Mouse (Mus musculus) CH12.LX (cell line): Measurements from ENCODE around the gene Ccdc159. TPM values are rescaled to one million over a fixed set of nuclear protein-coding genes. Genes with fewer than 3 reads are reported as not detected.

ENCODE experiments used
- DNase-seq: peaks from one replicate; pipeline ENCODE4 v3.0.0-alpha.2; 2013; ENCODE audit errors: extremely low read depth
- H3K27ac ChIP-seq: 2 replicates; pipeline ENCODE4 v1.5.1; 2012; ENCODE audit warnings: low read depth, mild to moderate bottlenecking, control low read depth, moderate library complexity; ENCODE audit not compliant: insufficient read depth
- H3K27me3 ChIP-seq: replicated peaks from 2 replicates; pipeline ENCODE3; 2012; ENCODE audit warnings: inconsistent platforms
- H3K36me3 ChIP-seq, 2 experiments: replicated peaks in 1 of 2; 2 replicates each; pipeline versions ENCODE3 to v1.6.1; 2012; ENCODE audit warnings: inconsistent platforms in 1 of 2, low read length in 1 of 2, mild to moderate bottlenecking in 1 of 2, mixed read lengths in 1 of 2, moderate library complexity in 1 of 2; ENCODE audit not compliant: control insufficient read depth in 1 of 2, insufficient read depth in 1 of 2
- H3K4me1 ChIP-seq, 2 experiments: 2 replicates each; pipeline ENCODE4 v1.6.1; 2012; ENCODE audit warnings: inconsistent platforms in 1 of 2, moderate library complexity in 1 of 2; ENCODE audit not compliant: insufficient read depth in 2 of 2, control insufficient read depth in 1 of 2
- H3K4me2 ChIP-seq: 2 replicates; pipeline ENCODE4 v1.6.1; 2012; ENCODE audit warnings: low read depth, mild to moderate bottlenecking, control low read depth; ENCODE audit not compliant: poor library complexity, insufficient read depth, severe bottlenecking
- H3K4me3 ChIP-seq, 3 experiments: fragments of 150-350 bp in 1 of 3; sonication (generic) in 1 of 3; replicated peaks in 1 of 3; 2 replicates each; pipeline versions ENCODE3 to v1.5.1; 2011 to 2012; ENCODE audit warnings: low read depth in 2 of 3, low read length in 2 of 3, mild to moderate bottlenecking in 2 of 3, moderate library complexity in 2 of 3, control low read depth in 1 of 3, improper control_type of control experiment in 1 of 3, inconsistent platforms in 1 of 3, mixed read lengths in 1 of 3; ENCODE audit not compliant: poor library complexity in 1 of 3
- H3K79me2 ChIP-seq: replicated peaks from 2 replicates; pipeline ENCODE4 v1.6.1; 2012; ENCODE audit warnings: mild to moderate bottlenecking, moderate library complexity; ENCODE audit not compliant: control insufficient read depth, poor library complexity, insufficient read depth, severe bottlenecking; ENCODE audit errors: extremely low read depth
- H3K9ac ChIP-seq: 2 replicates; pipeline ENCODE4 v1.6.1; 2012; ENCODE audit warnings: low read depth, mild to moderate bottlenecking, control low read depth, moderate library complexity; ENCODE audit not compliant: insufficient read depth
- H3K9me3 ChIP-seq: replicated peaks from 2 replicates; pipeline ENCODE3; 2012; ENCODE audit warnings: low read length, inconsistent platforms, mixed read lengths
- BHLHE40 ChIP-seq: IDR thresholded peaks from 2 replicates; pipeline ENCODE4 v1.6.1; 2011; ENCODE audit warnings: mild to moderate bottlenecking, low read depth, low read length, improper control_type of control experiment
- CHD1 ChIP-seq: IDR thresholded peaks from 2 replicates; pipeline ENCODE4 v1.6.1; 2012; ENCODE audit warnings: low read depth, low read length, improper control_type of control experiment, inconsistent platforms
- CHD2 ChIP-seq: IDR thresholded peaks from 2 replicates; pipeline ENCODE4 v1.6.1; 2011; ENCODE audit warnings: low read length, improper control_type of control experiment
- CTCF ChIP-seq, 2 experiments: IDR thresholded peaks in 1 of 2; conservative IDR thresholded peaks in 1 of 2; 2 replicates each; pipeline ENCODE4 v1.5.1; 2011 to 2012; ENCODE audit warnings: low read depth in 2 of 2, low read length in 2 of 2, improper control_type of control experiment in 1 of 2, inconsistent platforms in 1 of 2, mild to moderate bottlenecking in 1 of 2, moderate library complexity in 1 of 2
- E2F4 ChIP-seq: IDR thresholded peaks from 2 replicates; pipeline ENCODE4 v1.6.1; 2011; ENCODE audit warnings: low read depth, low read length, improper control_type of control experiment; ENCODE audit not compliant: insufficient replicate concordance
- EP300 ChIP-seq: IDR thresholded peaks from 2 replicates; pipeline ENCODE4 v1.6.1; 2011; ENCODE audit warnings: low read length, improper control_type of control experiment
- ETS1 ChIP-seq: conservative IDR thresholded peaks from 2 replicates; pipeline ENCODE4 v1.6.1; 2012; ENCODE audit warnings: low read depth, mild to moderate bottlenecking, inconsistent platforms, low read length, improper control_type of control experiment, moderate library complexity
- GABPA ChIP-seq: IDR thresholded peaks from 2 replicates; pipeline ENCODE4 v1.6.1; 2012; ENCODE audit warnings: low read depth, low read length, improper control_type of control experiment, inconsistent platforms; ENCODE audit not compliant: insufficient replicate concordance
- HCFC1 ChIP-seq: IDR thresholded peaks from 2 replicates; pipeline ENCODE4 v1.6.1; 2012; ENCODE audit warnings: low read depth, mild to moderate bottlenecking, inconsistent platforms, low read length, improper control_type of control experiment
- IRF4 ChIP-seq: IDR thresholded peaks from 2 replicates; pipeline ENCODE4 v1.6.1; 2014; ENCODE audit warnings: low read depth, mild to moderate bottlenecking, inconsistent platforms, low read length, improper control_type of control experiment
- KAT2A ChIP-seq: IDR thresholded peaks from 2 replicates; pipeline ENCODE4 v1.6.1; 2012; ENCODE audit warnings: low read length, improper control_type of control experiment, inconsistent platforms; ENCODE audit not compliant: insufficient replicate concordance
- MAFK ChIP-seq: IDR thresholded peaks from 2 replicates; pipeline ENCODE4 v1.6.1; 2011; ENCODE audit warnings: low read length, improper control_type of control experiment; ENCODE audit not compliant: insufficient replicate concordance
- MAZ ChIP-seq: IDR thresholded peaks from 2 replicates; pipeline ENCODE4 v1.6.1; 2012; ENCODE audit warnings: low read depth, mild to moderate bottlenecking, inconsistent platforms, low read length, improper control_type of control experiment, moderate library complexity
- MEF2A ChIP-seq: IDR thresholded peaks from 2 replicates; pipeline ENCODE4 v1.6.1; 2014; ENCODE audit warnings: low read depth, mild to moderate bottlenecking, inconsistent platforms, low read length, improper control_type of control experiment, borderline replicate concordance
- MXI1 ChIP-seq: IDR thresholded peaks from 2 replicates; pipeline ENCODE4 v1.6.1; 2011; ENCODE audit warnings: mild to moderate bottlenecking, low read depth, low read length, improper control_type of control experiment
- NELFE ChIP-seq: IDR thresholded peaks from 2 replicates; pipeline ENCODE4 v1.6.1; 2011; ENCODE audit warnings: low read depth, low read length, improper control_type of control experiment
- PAX5 ChIP-seq: IDR thresholded peaks from 2 replicates; pipeline ENCODE4 v1.6.1; 2012; ENCODE audit warnings: low read length, inconsistent platforms, mixed read lengths
- POLR2A ChIP-seq: IDR thresholded peaks from 2 replicates; pipeline ENCODE4 v1.6.1; 2011; ENCODE audit warnings: low read depth, mild to moderate bottlenecking, improper control_type of control experiment, low read length
- POLR2AphosphoS2 ChIP-seq: IDR thresholded peaks from 2 replicates; pipeline ENCODE4 v1.6.1; 2011; ENCODE audit warnings: low read depth, low read length, improper control_type of control experiment
- RAD21 ChIP-seq: IDR thresholded peaks from 2 replicates; pipeline ENCODE4 v1.6.1; 2011; ENCODE audit warnings: low read depth, mild to moderate bottlenecking, low read length, improper control_type of control experiment, moderate library complexity
- RCOR1 ChIP-seq: conservative IDR thresholded peaks from 2 replicates; pipeline ENCODE4 v1.6.1; 2012; ENCODE audit warnings: low read depth, mild to moderate bottlenecking, inconsistent platforms, low read length, improper control_type of control experiment
- SIN3A ChIP-seq: IDR thresholded peaks from 2 replicates; pipeline ENCODE4 v1.6.1; 2012; ENCODE audit warnings: low read length, improper control_type of control experiment, inconsistent platforms
- SMC3 ChIP-seq: IDR thresholded peaks from 2 replicates; pipeline ENCODE4 v1.6.1; 2011; ENCODE audit warnings: low read depth, low read length, improper control_type of control experiment
- TCF12 ChIP-seq: IDR thresholded peaks from 2 replicates; pipeline ENCODE4 v1.6.1; 2014; ENCODE audit warnings: low read depth, mild to moderate bottlenecking, inconsistent platforms, low read length, improper control_type of control experiment
- USF1 ChIP-seq: IDR thresholded peaks from 2 replicates; pipeline ENCODE4 v1.6.1; 2014; ENCODE audit warnings: low read depth, mild to moderate bottlenecking, inconsistent platforms, low read length, improper control_type of control experiment
- ZC3H11A ChIP-seq: IDR thresholded peaks from 2 replicates; pipeline ENCODE4 v1.6.1; 2012; ENCODE audit warnings: low read depth, mild to moderate bottlenecking, inconsistent platforms, low read length, improper control_type of control experiment
- ZMIZ1 ChIP-seq: IDR thresholded peaks from 2 replicates; pipeline ENCODE4 v1.6.1; 2012; ENCODE audit warnings: low read depth, mild to moderate bottlenecking, inconsistent platforms, low read length, improper control_type of control experiment
- ZNF384 ChIP-seq: IDR thresholded peaks from 2 replicates; pipeline ENCODE4 v1.6.1; 2012; ENCODE audit warnings: low read depth, low read length, improper control_type of control experiment, inconsistent platforms
- dilution Hi-C: fragments of 300-500 bp; cut with MboI; formaldehyde crosslinking; loops from 2 replicates; pipeline ENCODE4 v1.14.3; 2020; ENCODE audit warnings: low sequenced_read_pairs; ENCODE audit not compliant: extremely low pct_unique_long_range_greater_than_20kb, extremely low pct_ligation_motif_present
- in situ Hi-C: fragments of 300-500 bp; cut with MboI; formaldehyde crosslinking; loops from 3 replicates; pipeline ENCODE4 v1.14.3; 2019; ENCODE audit warnings: low sequenced_read_pairs, low pct_ligation_motif_present, low pct_unique_long_range_greater_than_20kb, mixed read lengths
- polyA plus RNA-seq: library from polyadenylated mRNA; unstranded; fragments of >175 nt; gene quantifications from 2 replicates; pipeline ENCODE4 v1.2.1, GENCODE M21; 2012; ENCODE audit warnings: low read depth; ENCODE audit not compliant: insufficient read length
- total RNA-seq, 2 experiments: library from RNA; depleted of rRNA; stranded (reverse); fragments of 300-350 nt in 1 of 2; fragments of >200 nt in 1 of 2; gene quantifications; 2 replicates each; pipeline ENCODE4 v1.2.3; 2012 to 2014

Gene Ccdc159
- total and polyA plus RNA-seq, 3 experiments: not detected

DNA sequence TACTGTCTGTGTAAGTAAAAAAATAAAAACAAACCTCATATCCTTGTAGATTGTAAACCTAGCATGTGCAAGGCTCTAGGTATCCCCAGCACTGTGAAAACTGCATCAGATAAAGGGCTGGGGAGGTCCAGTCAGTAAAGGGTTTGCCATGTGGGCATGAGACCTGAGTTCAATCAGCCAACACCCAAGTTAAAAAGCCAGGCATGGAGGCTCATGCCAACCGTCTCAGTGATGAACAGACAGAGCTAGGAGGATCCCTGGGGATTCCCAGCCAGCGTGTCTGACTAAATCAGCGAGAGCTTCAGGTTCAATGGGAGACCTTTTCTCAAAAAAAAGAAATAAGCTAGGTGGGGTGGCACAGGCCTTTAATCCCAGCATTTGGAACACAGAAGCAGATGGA, 2.2 kb upstream of the Ccdc159 start:
- DNase-seq: no peak
- Histone ChIP-seq H3K4me2 (no peak overlapping the region), H3K9me3 (peaks cover 3% of the 10 kb centered on the region), H3K79me2 (no peaks in the 10 kb centered on the region), H3K27me3 (peaks cover 40% of the 10 kb centered on the region), H3K27ac (no peak overlapping the region), H3K9ac (no peak overlapping the region), H3K36me3 (no peaks in the 10 kb centered on the region), H3K4me1 (peaks cover 4 to 11% of the 10 kb centered on the region in 2 experiments; a peak in 2 of 4 replicates), H3K4me3 (no peak overlapping the region)
- TF ChIP-seq POLR2AphosphoS2 (no peak), PAX5 (no peak), ZC3H11A (no peak), MEF2A (no peak), HCFC1 (no peak), ETS1 (no peak), CHD1 (no peak), KAT2A (no peak), CHD2 (no peak), MAFK (no peak), SIN3A (no peak), MAZ (no peak), NELFE (no peak), ZNF384 (no peak), POLR2A (no peak), EP300 (no peak)
- in situ Hi-C loops (no loop called here), dilution Hi-C loops (no loop called here)

DNA sequence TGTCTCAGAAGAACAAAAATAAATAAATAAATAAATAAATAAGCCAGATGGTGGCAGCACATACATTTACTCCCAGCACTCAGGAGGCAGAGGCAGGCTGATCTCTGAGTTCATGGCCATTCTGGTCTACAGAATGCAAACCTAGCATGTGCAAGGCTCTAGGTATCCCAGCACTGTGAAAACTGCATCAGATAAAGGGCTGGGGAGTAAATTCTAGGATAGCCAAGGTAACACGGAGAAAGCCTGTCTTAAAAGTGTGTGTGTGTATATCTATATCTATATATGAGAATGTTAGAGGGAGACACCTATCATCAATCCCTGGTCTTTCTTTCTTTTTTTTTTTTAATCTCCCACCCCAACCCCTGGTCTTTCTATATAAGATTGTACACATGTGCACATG, 1.8 kb upstream of the Ccdc159 start:
- dilution Hi-C loops: no loop called here
- no peak overlapping the region for H3K9ac ChIP-seq

More for the DNA sequence above, 1.8 kb upstream of the Ccdc159 start:
- TF ChIP-seq MAZ (no peak), BHLHE40 (no peak), SMC3 (no peak), RAD21 (no peak), KAT2A (no peak), ZC3H11A (no peak), POLR2A (no peak), CHD2 (no peak), MXI1 (no peak), RCOR1 (no peak), TCF12 (no peak), IRF4 (no peak), USF1 (no peak), EP300 (no peak), CHD1 (no peak), PAX5 (no peak), ZMIZ1 (no peak), GABPA (no peak), E2F4 (no peak), CTCF (conservative IDR thresholded peaks at IDR 0.05 in 1 of 2, IDR thresholded peaks at IDR 0.05 in 1 of 2; ENCODE audit: low read depth in 2 of 2, low read length in 2 of 2) (no peak)
- in situ Hi-C loops: no loop called here
- H3K27me3 ChIP-seq: peaks cover 41% of the 10 kb centered on the region
- H3K36me3 ChIP-seq: no peaks in the 10 kb centered on the region
- H3K9me3 ChIP-seq: peaks cover 3% of the 10 kb centered on the region
- no peak overlapping the region for H3K27ac ChIP-seq
- H3K4me2 ChIP-seq: no peak overlapping the region
- peaks cover 4 to 11% of the 10 kb centered on the region in 2 experiments; a peak in 2 of 4 replicates for H3K4me1 ChIP-seq
- no peak overlapping the region for H3K4me3 ChIP-seq
- H3K79me2 ChIP-seq: no peaks in the 10 kb centered on the region
- DNase-seq: no peak
